Mouse (Mus musculus) megakaryocyte, embryonic 14.5 days (primary cell): ENCODE data around the gene Ppdpf. TPM values are rescaled to one million over a fixed set of nuclear protein-coding genes. Genes with fewer than 3 reads are reported as not detected.

Source experiments
- H3K27me3 ChIP-seq: replicated peaks from 2 replicates; pipeline ENCODE3; 2012; ENCODE audit warnings: inconsistent platforms
- H3K36me3 ChIP-seq: replicated peaks from 2 replicates; pipeline ENCODE3; 2012; ENCODE audit warnings: low read length, inconsistent platforms, mixed read lengths
- H3K4me1 ChIP-seq: 2 replicates; pipeline ENCODE4 v1.6.1; 2012; ENCODE audit warnings: inconsistent platforms
- H3K4me3 ChIP-seq: replicated peaks from 2 replicates; pipeline ENCODE3; 2012; ENCODE audit warnings: moderate library complexity, mild to moderate bottlenecking, inconsistent platforms
- H3K9me3 ChIP-seq: 2 replicates; pipeline ENCODE4 v1.6.1; 2012; ENCODE audit warnings: inconsistent platforms
- FLI1 ChIP-seq: IDR thresholded peaks from 2 replicates; pipeline ENCODE4 v1.6.1; 2012; ENCODE audit warnings: low read length, inconsistent platforms, mixed read lengths
- GATA1 ChIP-seq: IDR thresholded peaks from 3 replicates; pipeline ENCODE4 v1.6.1; 2012; ENCODE audit warnings: mixed read lengths, low read length, inconsistent platforms, borderline replicate concordance
- polyA plus RNA-seq: library from polyadenylated mRNA; stranded (reverse); fragments of >175 nt; gene quantifications from 2 replicates; pipeline ENCODE4 v1.2.3, GENCODE M21; 2012; ENCODE audit warnings: low replicate concordance; ENCODE audit not compliant: insufficient read depth

Gene Ppdpf
- polyA plus RNA-seq, 1 experiment, result 257 TPM

DNA sequence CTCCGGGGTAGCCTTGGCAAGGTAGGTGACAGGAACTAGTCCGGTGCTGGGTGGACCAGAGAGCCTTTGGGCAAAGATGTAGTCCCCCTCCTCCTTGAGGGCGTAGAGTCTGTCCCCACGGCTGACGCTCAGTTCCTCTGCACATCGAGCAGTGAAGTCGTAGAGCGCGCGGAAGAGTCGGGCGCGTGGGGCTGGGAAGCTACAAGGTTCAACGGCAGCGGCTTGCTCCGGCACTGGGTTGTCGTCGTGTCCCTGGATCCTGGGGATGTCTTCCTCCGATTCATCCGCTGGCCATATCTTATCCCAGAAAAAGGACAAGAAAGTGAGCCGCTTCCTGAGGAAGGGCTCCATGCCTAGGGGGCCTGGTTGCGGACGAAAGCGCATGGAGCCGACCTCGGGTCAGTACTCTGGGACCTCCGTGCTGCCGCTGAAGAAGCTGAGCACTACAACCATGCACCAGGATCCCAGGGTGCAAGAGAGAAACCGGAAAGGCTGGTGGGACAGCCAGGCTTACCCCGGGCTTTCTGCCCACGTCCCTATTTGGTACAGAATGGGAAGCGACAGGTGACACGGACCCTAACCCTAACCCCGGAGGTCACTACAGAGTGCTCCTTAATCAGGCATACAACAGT is 25.5 kb downstream of the Ppdpf start:
- Histone ChIP-seq H3K36me3 (no peaks in the 10 kb centered on the region), H3K9me3 (no peaks in the 10 kb centered on the region), H3K27me3 (peaks cover 71% of the 10 kb centered on the region), H3K4me3 (peak overlapping the region; percentile 85), H3K4me1 (peaks cover 18% of the 10 kb centered on the region)
- TF ChIP-seq GATA1 (no peak), FLI1 (no peak)

- H3K27me3 ChIP-seq, result peaks cover 65% of the 10 kb centered on the region
- no peaks in the 10 kb centered on the region for H3K36me3 ChIP-seq
- no peak for TF ChIP-seq FLI1
- TF ChIP-seq GATA1, result no peak
- peaks cover 18% of the 10 kb centered on the region for H3K4me1 ChIP-seq
- no peaks in the 10 kb centered on the region for H3K9me3 ChIP-seq
- peak within 1 kb of the TSS; percentile 85 for H3K4me3 ChIP-seq
Observed at GRCm38 (mm10) chr2:181213021-181213445, 26.0 kb downstream of the Ppdpf start, which contains the start of gene Srms. TSS of gene Srms (minus strand) at chr2:181213185.

- no peak for TF ChIP-seq GATA1
- Histone ChIP-seq H3K4me3 (no peak overlapping the region), H3K36me3 (no peaks in the 10 kb centered on the region), H3K4me1 (peaks cover 40% of the 10 kb centered on the region), H3K9me3 (no peaks in the 10 kb centered on the region), H3K27me3 (peaks cover 61% of the 10 kb centered on the region)
Observed at GRCm38 (mm10) chr2:181216037-181216436, 29.0 kb downstream of the Ppdpf start.

DNA sequence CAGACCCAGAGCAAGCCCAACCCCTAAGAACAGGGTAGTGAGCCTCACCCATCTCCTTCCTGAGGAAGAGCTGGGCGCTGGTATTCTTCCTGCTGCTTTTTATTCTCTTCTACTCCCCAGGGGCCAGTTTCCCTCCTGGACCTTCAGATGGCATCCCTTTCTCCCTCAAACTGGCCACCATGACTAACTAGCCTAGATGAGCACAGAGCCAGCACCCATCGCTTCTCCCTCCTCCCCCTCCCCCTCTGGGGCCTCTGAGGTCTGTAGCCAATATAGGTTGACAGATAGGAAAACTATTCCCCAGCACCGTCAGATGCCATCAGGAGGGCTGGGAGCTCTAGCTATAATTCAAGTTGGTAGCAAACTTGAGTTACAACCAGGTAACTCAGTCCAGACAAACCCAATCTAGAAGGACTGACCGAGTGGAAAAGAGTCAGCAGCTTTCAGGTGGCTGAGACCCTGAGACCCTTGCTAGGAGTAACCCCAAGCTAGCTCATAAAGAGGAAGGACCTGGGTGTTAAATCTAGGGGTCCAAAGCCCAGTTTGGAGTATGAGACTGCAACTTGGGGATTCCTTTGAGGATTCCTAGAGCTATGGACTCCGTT is 31.9 kb downstream of the Ppdpf start:
- H3K4me1 ChIP-seq, result peaks cover 25% of the 10 kb centered on the region
- H3K4me3 ChIP-seq, result peak overlapping the region; percentile 89
- TF ChIP-seq FLI1 (no peak), GATA1 (no peak)
- no peaks in the 10 kb centered on the region for H3K9me3 ChIP-seq
- no peaks in the 10 kb centered on the region for H3K36me3 ChIP-seq
- peaks cover 59% of the 10 kb centered on the region for H3K27me3 ChIP-seq

GRCm38 (mm10) chr2:181219538-181220216 is 32.6 kb downstream of the Ppdpf start, which contains the start of gene Fndc11:
TSS of gene Fndc11 (plus strand) at chr2:181220013.
- Histone ChIP-seq H3K36me3 (no peaks in the 10 kb centered on the region), H3K9me3 (no peaks in the 10 kb centered on the region), H3K4me3 (peak within 1 kb of the TSS; percentile 89), H3K27me3 (peaks cover 53% of the 10 kb centered on the region), H3K4me1 (peaks cover 25% of the 10 kb centered on the region)
- TF ChIP-seq FLI1 (no peak), GATA1 (no peak)

- Histone ChIP-seq H3K4me1 (peaks cover 22% of the 10 kb centered on the region), H3K27me3 (peaks cover 49% of the 10 kb centered on the region), H3K9me3 (no peaks in the 10 kb centered on the region), H3K4me3 (peak overlapping the region; percentile 89), H3K36me3 (no peaks in the 10 kb centered on the region)
- TF ChIP-seq FLI1 (no peak), GATA1 (no peak)
Observed at GRCm38 (mm10) chr2:181220361-181220760, 33.3 kb downstream of the Ppdpf start.

- no peak for TF ChIP-seq FLI1
- no peak for TF ChIP-seq GATA1
- peaks cover 40% of the 10 kb centered on the region for H3K36me3 ChIP-seq
- no peaks in the 10 kb centered on the region for H3K9me3 ChIP-seq
- no peak overlapping the region for H3K4me3 ChIP-seq
- peaks cover 38% of the 10 kb centered on the region for H3K27me3 ChIP-seq
- peaks cover 12% of the 10 kb centered on the region for H3K4me1 ChIP-seq
Observed at GRCm38 (mm10) chr2:181224994-181225393, 37.9 kb downstream of the Ppdpf start.

- TF ChIP-seq FLI1 (no peak), GATA1 (no peak)
- H3K36me3 ChIP-seq, result peaks cover 60% of the 10 kb centered on the region
- no peaks in the 10 kb centered on the region for H3K9me3 ChIP-seq
- H3K4me1 ChIP-seq, result peaks cover 6% of the 10 kb centered on the region
- no peak overlapping the region for H3K4me3 ChIP-seq
- peaks cover 17% of the 10 kb centered on the region for H3K27me3 ChIP-seq
Observed at GRCm38 (mm10) chr2:181227122-181227521, 40.1 kb downstream of the Ppdpf start.

- Histone ChIP-seq H3K4me1 (peaks cover 6% of the 10 kb centered on the region), H3K9me3 (no peaks in the 10 kb centered on the region), H3K4me3 (no peak overlapping the region), H3K36me3 (peaks cover 73% of the 10 kb centered on the region), H3K27me3 (peaks cover 5% of the 10 kb centered on the region)
- TF ChIP-seq FLI1 (no peak), GATA1 (no peak)
Observed at GRCm38 (mm10) chr2:181228335-181228734, 41.3 kb downstream of the Ppdpf start.

- Histone ChIP-seq H3K9me3 (no peaks in the 10 kb centered on the region), H3K27me3 (no peaks in the 10 kb centered on the region), H3K36me3 (peaks cover 98% of the 10 kb centered on the region), H3K4me1 (peaks cover 10% of the 10 kb centered on the region), H3K4me3 (no peak overlapping the region)
- no peak for TF ChIP-seq FLI1
- TF ChIP-seq GATA1, result no peak
Observed at GRCm38 (mm10) chr2:181231171-181231570, 44.1 kb downstream of the Ppdpf start.
